Mouse (Mus musculus): ENCODE measurements around the gene Gm20388. TPM values are rescaled to one million over a fixed set of nuclear protein-coding genes. Genes with fewer than 3 reads are reported as not detected.

Gene Gm20388
- polyA plus RNA-seq, 1 experiment from 2014 or later = 5.5 TPM

DNA sequence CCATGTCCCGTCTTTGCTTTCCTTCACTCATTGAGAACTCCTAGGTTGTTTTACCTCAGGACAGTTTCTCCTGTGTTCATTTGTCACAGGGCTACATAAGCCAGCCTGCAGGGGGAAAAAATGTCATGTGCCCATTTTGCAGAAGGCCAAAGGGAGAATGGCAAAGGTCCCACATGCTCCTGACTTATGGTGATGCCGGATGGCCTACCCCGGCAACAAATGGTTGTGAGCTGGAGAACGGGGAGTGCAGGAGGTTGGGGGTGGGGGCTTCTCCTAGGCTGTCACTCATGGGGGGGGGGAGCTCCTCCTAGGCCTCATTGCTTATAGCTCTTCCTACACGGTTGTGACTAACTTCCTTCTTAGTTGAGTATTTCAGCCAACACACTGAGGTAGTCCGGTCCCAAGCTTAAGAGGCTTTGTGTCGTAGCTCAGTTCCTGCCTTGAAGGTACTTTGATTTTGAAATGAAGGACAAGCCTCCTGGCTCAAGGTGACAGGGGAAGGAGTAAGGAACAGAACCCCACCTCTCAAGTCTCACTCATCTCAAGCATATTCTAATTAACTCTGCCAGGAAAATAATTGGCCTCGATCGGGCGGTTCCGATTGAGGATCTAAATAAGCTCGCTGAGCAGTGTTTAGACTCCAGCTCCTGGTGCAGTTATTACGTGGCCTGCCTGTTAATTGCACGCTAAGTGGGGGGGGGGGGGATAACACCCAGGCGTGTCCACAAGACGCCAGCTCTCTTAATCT is 4233.4 kb downstream of the Gm20388 start:
- no peak for ATAC-seq (ENCODE audit: borderline replicate concordance, extremely low read depth, low FRiP score, low TSS enrichment)
- Histone ChIP-seq H3K36me3 (no peaks in the 10 kb centered on the region), H3K9me3 (no peaks in the 10 kb centered on the region), H3K27ac (no peak overlapping the region), H3K27me3 (no peaks in the 10 kb centered on the region), H3K4me2 (no peak overlapping the region), H3K9ac (no peak overlapping the region), H3K4me3 (no peak overlapping the region), H3K4me1 (no peaks in the 10 kb centered on the region)
- 78% methylated on average over 16 of the region's 16 CpGs for WGBS

GRCm38 (mm10) chr8:124144619-124144980 is 4234.0 kb downstream of the Gm20388 start:
- no peak for ATAC-seq (ENCODE audit: borderline replicate concordance, extremely low read depth, low FRiP score, low TSS enrichment)
- Histone ChIP-seq H3K4me1 (no peaks in the 10 kb centered on the region), H3K9ac (no peak overlapping the region), H3K4me3 (no peak overlapping the region), H3K27ac (no peak overlapping the region), H3K27me3 (no peaks in the 10 kb centered on the region), H3K9me3 (no peaks in the 10 kb centered on the region), H3K4me2 (no peak overlapping the region), H3K36me3 (no peaks in the 10 kb centered on the region)
- 90% methylated on average over 12 of the region's 12 CpGs for WGBS

GRCm38 (mm10) chr8:124146286-124146685 is 4235.6 kb downstream of the Gm20388 start:
- Histone ChIP-seq H3K4me2 (no peak overlapping the region), H3K27me3 (no peaks in the 10 kb centered on the region), H3K4me1 (0 out of 2 replicates have a peak, but pooled peaks cover 4% of the 10 kb centered on the region), H3K27ac (no peak overlapping the region), H3K9ac (no peak overlapping the region), H3K4me3 (no peak overlapping the region), H3K36me3 (no peaks in the 10 kb centered on the region), H3K9me3 (no peaks in the 10 kb centered on the region)
- WGBS = 74% methylated on average over 5 of the region's 5 CpGs
- no peak for ATAC-seq (ENCODE audit: borderline replicate concordance, extremely low read depth, low FRiP score, low TSS enrichment)

GRCm38 (mm10) chr8:124150009-124150408 is 4239.4 kb downstream of the Gm20388 start:
- no peak for ATAC-seq (ENCODE audit: borderline replicate concordance, extremely low read depth, low FRiP score, low TSS enrichment)
- WGBS = 58% methylated on average over 11 of the region's 11 CpGs
- H3K4me1 ChIP-seq = 0 out of 2 replicates have a peak, but pooled peaks cover 4% of the 10 kb centered on the region
- H3K4me2 ChIP-seq = no peak overlapping the region
- no peak overlapping the region for H3K27ac ChIP-seq
- H3K36me3 ChIP-seq = no peaks in the 10 kb centered on the region
- no peak overlapping the region for H3K9ac ChIP-seq
- H3K9me3 ChIP-seq = no peaks in the 10 kb centered on the region
- no peak overlapping the region for H3K4me3 ChIP-seq
- no peaks in the 10 kb centered on the region for H3K27me3 ChIP-seq

DNA sequence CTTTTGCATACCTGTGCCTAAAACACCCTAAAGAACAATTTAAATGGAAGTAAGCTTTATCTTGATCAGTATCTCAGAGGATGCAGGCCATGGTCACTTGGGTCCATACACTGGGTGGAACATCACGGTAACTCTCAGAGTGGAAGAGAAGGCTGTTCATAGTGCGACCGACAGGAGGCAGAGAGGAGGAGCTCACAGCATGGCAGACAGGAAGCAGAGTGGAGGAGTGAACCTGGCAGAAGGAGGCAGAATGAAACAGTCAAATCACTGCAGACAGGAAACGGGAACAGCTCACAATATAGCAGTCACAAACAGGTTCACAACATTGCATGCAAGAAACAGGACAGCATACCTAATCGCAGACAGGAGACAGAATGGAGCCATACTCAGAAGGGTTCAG is 4239.9 kb downstream of the Gm20388 start:
- no peak for ATAC-seq (ENCODE audit: borderline replicate concordance, extremely low read depth, low FRiP score, low TSS enrichment)
- Histone ChIP-seq H3K36me3 (no peaks in the 10 kb centered on the region), H3K27ac (no peak overlapping the region), H3K4me1 (0 out of 2 replicates have a peak, but pooled peaks cover 4% of the 10 kb centered on the region), H3K9me3 (no peaks in the 10 kb centered on the region), H3K9ac (no peak overlapping the region), H3K4me3 (no peak overlapping the region), H3K27me3 (no peaks in the 10 kb centered on the region), H3K4me2 (no peak overlapping the region)
- 78% methylated on average over 5 of the region's 5 CpGs for WGBS

DNA sequence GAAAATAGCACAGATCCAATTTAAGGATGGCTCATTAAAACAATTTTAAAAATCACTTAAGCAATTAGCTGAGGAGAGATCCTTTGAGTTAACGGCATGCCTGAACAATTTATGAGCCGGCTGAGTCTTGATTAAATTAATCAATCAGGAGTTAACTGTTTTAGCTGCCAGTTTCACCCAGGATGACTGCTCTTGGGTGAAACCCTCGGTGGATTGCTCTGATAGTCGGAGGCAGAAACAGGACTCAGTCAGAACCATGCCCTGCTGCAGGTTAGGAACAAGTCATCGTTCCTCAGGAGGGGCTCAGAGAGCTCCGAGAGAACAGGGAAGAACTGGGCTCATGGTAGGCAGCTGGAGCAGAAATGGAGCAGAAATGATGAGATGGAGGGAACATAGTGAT is 4241.2 kb downstream of the Gm20388 start:
- no peak overlapping the region for H3K9ac ChIP-seq
- no peaks in the 10 kb centered on the region for H3K36me3 ChIP-seq
- H3K9me3 ChIP-seq = no peaks in the 10 kb centered on the region
- H3K27ac ChIP-seq = no peak overlapping the region
- no peaks in the 10 kb centered on the region for H3K27me3 ChIP-seq
- H3K4me3 ChIP-seq = no peak overlapping the region
- 81% methylated on average over 6 of the region's 6 CpGs for WGBS
- no peak for ATAC-seq (ENCODE audit: borderline replicate concordance, extremely low read depth, low FRiP score, low TSS enrichment)
- H3K4me1 ChIP-seq = 0 out of 2 replicates have a peak, but pooled peaks cover 4% of the 10 kb centered on the region
- no peak overlapping the region for H3K4me2 ChIP-seq

GRCm38 (mm10) chr8:124152771-124153170 is 4242.1 kb downstream of the Gm20388 start:
- Histone ChIP-seq H3K4me3 (no peak overlapping the region), H3K36me3 (no peaks in the 10 kb centered on the region), H3K27ac (no peak overlapping the region), H3K4me1 (0 out of 2 replicates have a peak, but pooled peaks cover 4% of the 10 kb centered on the region), H3K9ac (no peak overlapping the region), H3K9me3 (no peaks in the 10 kb centered on the region), H3K4me2 (no peak overlapping the region), H3K27me3 (no peaks in the 10 kb centered on the region)
- WGBS = 85% methylated on average over 8 of the region's 8 CpGs
- no peak for ATAC-seq (ENCODE audit: borderline replicate concordance, extremely low read depth, low FRiP score, low TSS enrichment)

GRCm38 (mm10) chr8:124156324-124156723 is 4245.7 kb downstream of the Gm20388 start:
- no peak overlapping the region for H3K9ac ChIP-seq
- no peak overlapping the region for H3K4me3 ChIP-seq
- H3K27me3 ChIP-seq = no peaks in the 10 kb centered on the region
- ATAC-seq (ENCODE audit: borderline replicate concordance, extremely low read depth, low FRiP score, low TSS enrichment) = no peak
- H3K4me2 ChIP-seq = no peak overlapping the region
- H3K9me3 ChIP-seq = no peaks in the 10 kb centered on the region
- 77% methylated on average over 7 of the region's 7 CpGs for WGBS
- no peaks in the 10 kb centered on the region for H3K4me1 ChIP-seq
- H3K36me3 ChIP-seq = no peaks in the 10 kb centered on the region
- no peak overlapping the region for H3K27ac ChIP-seq

- Histone ChIP-seq H3K9ac (no peak overlapping the region), H3K36me3 (no peaks in the 10 kb centered on the region), H3K4me1 (no peaks in the 10 kb centered on the region), H3K27me3 (no peaks in the 10 kb centered on the region), H3K27ac (no peak overlapping the region), H3K4me3 (no peak overlapping the region), H3K4me2 (no peak overlapping the region), H3K9me3 (no peaks in the 10 kb centered on the region)
- 59% methylated on average over 5 of the region's 5 CpGs for WGBS
- ATAC-seq (ENCODE audit: borderline replicate concordance, extremely low read depth, low FRiP score, low TSS enrichment) = no peak
Measured at GRCm38 (mm10) chr8:124161683-124162082, 4251.0 kb downstream of the Gm20388 start.

DNA sequence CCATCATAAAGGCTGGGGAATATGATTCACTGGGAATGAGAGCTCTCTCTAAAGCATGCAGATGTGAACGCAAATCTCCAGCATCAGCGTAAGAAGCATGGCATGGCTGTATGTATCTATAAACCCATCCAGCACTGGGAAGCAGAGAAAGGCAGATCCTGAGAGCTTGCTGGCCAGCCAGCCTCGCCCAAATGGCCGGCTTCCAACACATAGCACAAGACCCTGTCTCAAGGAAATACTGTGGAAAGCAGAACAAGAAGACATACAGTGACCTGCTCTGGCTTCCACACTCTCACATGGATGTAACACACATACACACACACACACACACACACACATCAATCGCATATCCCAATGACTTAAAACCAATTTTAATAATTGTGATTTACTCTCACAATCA is 4252.6 kb downstream of the Gm20388 start:
- 78% methylated on average over 5 of the region's 5 CpGs for WGBS
- ATAC-seq (ENCODE audit: borderline replicate concordance, extremely low read depth, low FRiP score, low TSS enrichment) = no peak
- Histone ChIP-seq H3K4me3 (no peak overlapping the region), H3K4me1 (no peaks in the 10 kb centered on the region), H3K4me2 (no peak overlapping the region), H3K9me3 (no peaks in the 10 kb centered on the region), H3K36me3 (no peaks in the 10 kb centered on the region), H3K9ac (no peak overlapping the region), H3K27ac (no peak overlapping the region), H3K27me3 (no peaks in the 10 kb centered on the region)

- no peaks in the 10 kb centered on the region for H3K36me3 ChIP-seq
- H3K9me3 ChIP-seq = no peaks in the 10 kb centered on the region
- no peak overlapping the region for H3K27ac ChIP-seq
- no peak overlapping the region for H3K9ac ChIP-seq
- WGBS = 72% methylated on average over 7 of the region's 7 CpGs
- no peak overlapping the region for H3K4me3 ChIP-seq
- peaks cover 13% of the 10 kb centered on the region for H3K4me1 ChIP-seq
- H3K4me2 ChIP-seq = no peak overlapping the region
- no peak for ATAC-seq (ENCODE audit: borderline replicate concordance, extremely low read depth, low FRiP score, low TSS enrichment)
- 0 out of 2 replicates have a peak, but pooled peaks cover 11% of the 10 kb centered on the region for H3K27me3 ChIP-seq
Measured at GRCm38 (mm10) chr8:124169749-124170148, 4259.1 kb downstream of the Gm20388 start.

- 74% methylated on average over 7 of the region's 7 CpGs for WGBS
- H3K9me3 ChIP-seq = no peaks in the 10 kb centered on the region
- H3K36me3 ChIP-seq = no peaks in the 10 kb centered on the region
- H3K4me2 ChIP-seq = no peak overlapping the region
- H3K9ac ChIP-seq = no peak overlapping the region
- H3K4me1 ChIP-seq = peaks cover 13% of the 10 kb centered on the region
- no peak overlapping the region for H3K4me3 ChIP-seq
- no peak for ATAC-seq (ENCODE audit: borderline replicate concordance, extremely low read depth, low FRiP score, low TSS enrichment)
- 0 out of 2 replicates have a peak, but pooled peaks cover 11% of the 10 kb centered on the region for H3K27me3 ChIP-seq
- no peak overlapping the region for H3K27ac ChIP-seq
Measured at GRCm38 (mm10) chr8:124170671-124171070, 4260.0 kb downstream of the Gm20388 start.

All from lung, embryonic 15.5 days (tissue).